Mouse (Mus musculus) forebrain, embryonic 14.5 days (tissue): ENCODE results near the gene Mapkap1. TPM values are rescaled to one million over a fixed set of nuclear protein-coding genes. Genes with fewer than 3 reads are reported as not detected.

Experiments
- ATAC-seq: fragments of 200-750 bp; cut with Nextera tagmentation; 2 replicates; pipeline ENCODE4 v1.8.0; 2017; ENCODE audit warnings: mild to moderate bottlenecking, moderate library complexity
- DNase-seq: peaks from one replicate; pipeline ENCODE4 v3.0.0-alpha.2; 2015; ENCODE audit warnings: low spot score
- H3K27ac ChIP-seq: fragments of 300-500 bp; sonication (generic); 2 replicates; pipeline ENCODE4 v1.5.1; 2014; ENCODE audit warnings: low read depth, mild to moderate bottlenecking, control low read depth, low read length, moderate library complexity
- H3K27me3 ChIP-seq: fragments of 300-500 bp; sonication (generic); replicated peaks from 2 replicates; pipeline ENCODE4 v1.6.1; 2014; ENCODE audit warnings: low read length, control low read depth, mixed read lengths; ENCODE audit not compliant: control insufficient read depth, insufficient read depth
- H3K36me3 ChIP-seq: fragments of 300-500 bp; sonication (generic); 2 replicates; pipeline ENCODE4 v1.6.1; 2014; ENCODE audit warnings: low read length, control low read depth; ENCODE audit not compliant: control insufficient read depth, insufficient read depth
- H3K4me1 ChIP-seq: fragments of 300-500 bp; sonication (generic); 2 replicates; pipeline ENCODE4 v1.6.1; 2014; ENCODE audit warnings: antibody characterized with exemption, low read length, control low read depth; ENCODE audit not compliant: control insufficient read depth, insufficient read depth
- H3K4me2 ChIP-seq: fragments of 300-500 bp; sonication (generic); 2 replicates; pipeline ENCODE4 v1.6.1; 2014; ENCODE audit warnings: mild to moderate bottlenecking, control low read depth, low read length
- H3K4me3 ChIP-seq: fragments of 300-500 bp; sonication (generic); 2 replicates; pipeline ENCODE4 v1.5.1; 2014; ENCODE audit warnings: low read depth, low read length, control low read depth
- H3K9ac ChIP-seq: fragments of 300-500 bp; sonication (generic); 2 replicates; pipeline ENCODE4 v1.6.1; 2014; ENCODE audit warnings: mild to moderate bottlenecking, low read length, control low read depth, moderate library complexity
- H3K9me3 ChIP-seq: fragments of 300-500 bp; sonication (generic); replicated peaks from 2 replicates; pipeline ENCODE4 v1.6.1; 2016; ENCODE audit warnings: low read length, control low read depth, mixed read lengths; ENCODE audit not compliant: control insufficient read depth
- WGBS: fragments of 180-500 bp; shearing (Covaris S2); extraction: QIAGEN DNeasy Blood & Tissue Kit; methylation state at CpG from one replicate; pipeline ENCODE4 v1.1.7; 2014; 5-methylcytosine and 5-hydroxymethylcytosine counted together
- polyA plus RNA-seq: library from polyadenylated mRNA; unstranded; fragments of >200 nt; fragmentation: Nextera tagmentation; extraction: Ambion mirVana; gene quantifications from 2 replicates; pipeline ENCODE4 v1.2.1, GENCODE M21; 2014

The Mapkap1 gene
- polyA plus RNA-seq, 1 experiment from 2014 or later: 105 TPM

DNA sequence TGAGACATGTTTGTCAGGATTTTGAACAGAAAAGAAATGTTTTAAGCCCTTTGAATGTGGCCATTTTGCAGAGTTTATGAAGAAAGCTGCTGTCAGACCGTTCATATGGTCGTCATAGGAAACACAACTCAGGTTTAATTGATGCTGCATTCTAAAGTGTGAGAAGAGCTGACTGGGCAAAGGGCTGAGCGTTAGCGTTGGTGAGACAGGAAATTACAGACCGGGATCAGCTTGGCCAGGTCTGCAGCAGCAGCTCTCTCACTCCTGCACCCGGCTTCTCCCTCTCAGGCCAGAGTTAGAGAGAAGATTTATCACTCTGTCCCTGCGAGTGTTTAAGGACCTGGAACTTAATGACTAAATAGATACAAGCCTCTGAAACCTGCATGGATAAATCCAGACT is 194.2 kb downstream of the Mapkap1 start:
- Histone ChIP-seq H3K4me3 (no peak overlapping the region), H3K4me2 (no peak overlapping the region), H3K27me3 (no peaks in the 10 kb centered on the region), H3K9me3 (no peaks in the 10 kb centered on the region), H3K4me1 (peaks cover 21% of the 10 kb centered on the region), H3K36me3 (peaks cover 8% of the 10 kb centered on the region; the same call in 1 of the 2 replicates), H3K9ac (peak overlapping the region; percentile 9; the same call in 1 of the 2 replicates), H3K27ac (no peak overlapping the region)
- DNase-seq (no peak), ATAC-seq (no peak)
- WGBS: 8% methylated on average over 7 of the region's 7 CpGs

- no peaks in the 10 kb centered on the region for H3K27me3 ChIP-seq
- H3K4me1 ChIP-seq: peaks cover 21% of the 10 kb centered on the region
- no peak overlapping the region for H3K4me3 ChIP-seq
- H3K9me3 ChIP-seq: no peaks in the 10 kb centered on the region
- WGBS: 7% methylated on average over 8 of the region's 8 CpGs
- H3K36me3 ChIP-seq: peaks cover 8% of the 10 kb centered on the region; the same call in 1 of the 2 replicates
- H3K9ac ChIP-seq: no peak overlapping the region
- H3K4me2 ChIP-seq: no peak overlapping the region
- ATAC-seq (no peak), DNase-seq (peak; percentile 13)
- H3K27ac ChIP-seq: no peak overlapping the region
Measured at GRCm38 (mm10) chr2:34602111-34602541, 195.6 kb downstream of the Mapkap1 start.

GRCm38 (mm10) chr2:34602896-34603295 is 196.3 kb downstream of the Mapkap1 start:
- no peak overlapping the region for H3K4me3 ChIP-seq
- H3K9me3 ChIP-seq: no peaks in the 10 kb centered on the region
- no peak overlapping the region for H3K27ac ChIP-seq
- no peaks in the 10 kb centered on the region for H3K27me3 ChIP-seq
- DNase-seq: no peak
- H3K9ac ChIP-seq: no peak overlapping the region
- peaks cover 8% of the 10 kb centered on the region; the same call in 1 of the 2 replicates for H3K36me3 ChIP-seq
- no peak overlapping the region for H3K4me2 ChIP-seq
- H3K4me1 ChIP-seq: peaks cover 21% of the 10 kb centered on the region
- 78% methylated on average over 3 of the region's 3 CpGs for WGBS
- ATAC-seq: no peak

DNA sequence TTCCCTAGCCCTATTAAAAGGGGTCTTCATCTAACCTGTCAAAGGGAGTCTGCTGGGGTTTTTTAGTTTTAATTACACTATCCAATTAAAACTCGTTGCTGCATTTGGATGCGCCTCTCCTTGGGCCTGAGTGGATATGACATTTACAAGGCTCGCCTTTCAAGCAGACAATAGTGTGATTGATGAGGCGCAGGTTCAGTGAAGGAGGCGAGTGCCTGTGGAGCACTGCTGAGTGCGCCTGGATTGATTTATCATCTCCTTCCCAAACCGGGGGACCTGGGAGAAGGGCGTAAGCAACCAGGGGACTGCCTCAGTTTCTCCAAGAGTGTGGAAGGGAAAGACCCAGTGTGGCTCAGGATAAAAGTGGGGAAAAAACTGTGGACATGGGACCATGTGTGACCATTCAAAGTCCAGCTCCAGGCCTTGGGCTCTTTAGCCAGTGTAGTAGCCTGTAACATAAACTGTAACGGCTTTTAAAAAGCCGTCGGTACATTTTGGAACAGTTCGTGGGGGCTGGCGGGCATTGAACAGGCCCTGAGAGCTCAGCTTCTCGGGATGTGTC is 197.2 kb downstream of the Mapkap1 start:
- no peaks in the 10 kb centered on the region for H3K9me3 ChIP-seq
- peaks cover 6% of the 10 kb centered on the region; the same call in 1 of the 2 replicates for H3K36me3 ChIP-seq
- H3K27me3 ChIP-seq: no peaks in the 10 kb centered on the region
- WGBS: 47% methylated on average over 14 of the region's 14 CpGs
- DNase-seq: no peak
- ATAC-seq: no peak
- no peak overlapping the region for H3K4me2 ChIP-seq
- H3K4me3 ChIP-seq: no peak overlapping the region
- no peak overlapping the region for H3K9ac ChIP-seq
- H3K4me1 ChIP-seq: peaks cover 21% of the 10 kb centered on the region
- H3K27ac ChIP-seq: no peak overlapping the region

DNA sequence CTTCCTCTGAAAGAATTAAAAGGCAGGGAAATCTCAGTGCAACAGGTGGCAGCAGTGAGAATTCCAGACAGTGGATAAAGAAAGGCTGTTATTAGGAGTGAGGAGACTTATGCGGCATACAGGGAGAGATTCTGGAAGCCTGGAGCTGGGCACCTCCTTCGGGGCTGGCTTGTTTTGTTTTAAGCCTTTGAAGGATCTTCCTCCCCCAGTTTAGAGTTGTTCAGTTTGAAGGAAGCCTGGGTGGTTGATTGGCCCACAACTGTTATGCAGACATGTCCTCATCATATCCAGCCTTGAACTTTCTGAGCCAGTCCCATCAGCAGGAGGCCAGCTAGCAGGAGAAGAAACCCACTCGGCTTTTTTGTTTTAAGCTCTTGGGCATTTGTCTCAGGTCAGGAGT is 198.5 kb downstream of the Mapkap1 start:
- Histone ChIP-seq H3K4me1 (peaks cover 21% of the 10 kb centered on the region), H3K36me3 (no peaks in the 10 kb centered on the region), H3K4me3 (no peak overlapping the region), H3K9me3 (no peaks in the 10 kb centered on the region), H3K27me3 (no peaks in the 10 kb centered on the region), H3K9ac (no peak overlapping the region), H3K4me2 (no peak overlapping the region), H3K27ac (no peak overlapping the region)
- 54% methylated on average over 3 of the region's 3 CpGs for WGBS
- ATAC-seq (no peak), DNase-seq (no peak)

- no peaks in the 10 kb centered on the region for H3K9me3 ChIP-seq
- H3K27ac ChIP-seq: no peak overlapping the region
- H3K9ac ChIP-seq: no peak overlapping the region
- H3K4me3 ChIP-seq: no peak overlapping the region
- H3K4me2 ChIP-seq: no peak overlapping the region
- ATAC-seq (no peak), DNase-seq (no peak)
- H3K36me3 ChIP-seq: no peaks in the 10 kb centered on the region
- H3K27me3 ChIP-seq: no peaks in the 10 kb centered on the region
- peaks cover 1% of the 10 kb centered on the region; the same call in 1 of the 2 replicates for H3K4me1 ChIP-seq
- WGBS: 56% methylated on average over 3 of the region's 3 CpGs
Measured at GRCm38 (mm10) chr2:34608917-34609316, 202.3 kb downstream of the Mapkap1 start.

DNA sequence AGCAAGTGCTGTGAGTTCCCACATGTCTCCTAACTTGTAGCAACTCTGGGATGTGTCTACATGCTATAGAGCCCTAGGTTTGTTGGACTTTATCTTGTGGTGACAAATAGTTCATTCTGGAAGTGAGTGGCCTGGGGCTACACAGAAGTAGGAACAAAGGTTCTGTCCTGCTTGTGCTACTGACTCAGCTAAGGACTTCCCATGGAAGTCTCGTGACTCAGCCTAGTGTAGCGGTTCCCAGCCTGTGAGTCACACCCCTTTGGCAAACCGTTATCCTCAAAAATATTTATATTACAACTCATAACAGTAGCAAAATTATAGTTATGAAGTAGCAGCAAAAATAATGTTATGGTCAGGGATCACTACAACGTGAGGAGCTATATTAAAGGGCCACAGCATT is 202.9 kb downstream of the Mapkap1 start:
- DNase-seq (no peak), ATAC-seq (no peak)
- Histone ChIP-seq H3K4me1 (no peaks in the 10 kb centered on the region), H3K9me3 (no peaks in the 10 kb centered on the region), H3K4me2 (no peak overlapping the region), H3K4me3 (no peak overlapping the region), H3K36me3 (no peaks in the 10 kb centered on the region), H3K9ac (no peak overlapping the region), H3K27me3 (no peaks in the 10 kb centered on the region), H3K27ac (no peak overlapping the region)
- 93% methylated on average over 4 of the region's 4 CpGs for WGBS

DNA sequence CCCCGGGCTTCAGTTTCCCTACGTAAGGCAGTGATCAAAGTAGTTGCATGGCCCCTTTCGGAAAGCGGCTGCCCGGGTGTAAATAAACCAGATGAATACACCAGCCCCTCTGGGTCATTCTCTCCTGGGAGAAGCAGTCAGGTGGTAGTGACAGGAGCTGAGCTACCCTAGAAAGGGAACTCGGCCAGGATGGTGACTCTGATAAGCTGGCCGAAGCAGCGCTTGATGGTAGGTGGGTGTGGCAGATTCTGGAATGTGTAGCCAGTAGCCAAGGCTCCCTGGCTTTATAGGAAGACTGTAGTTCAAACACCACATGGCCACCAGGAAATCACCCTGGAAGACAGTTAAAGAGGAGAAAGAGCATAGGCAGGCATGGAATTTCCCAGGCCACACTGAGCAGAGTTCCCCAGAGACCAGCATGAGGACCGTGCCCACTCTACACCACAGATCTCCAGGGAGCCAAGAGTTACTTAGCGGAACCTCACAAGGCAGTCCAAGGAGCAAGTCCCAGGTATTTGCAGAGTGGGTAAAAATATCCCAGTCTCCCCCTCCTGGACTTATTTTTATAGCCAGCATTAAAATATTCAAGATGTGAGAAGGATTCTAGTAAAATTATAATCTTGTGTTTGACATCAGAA is 214.3 kb downstream of the Mapkap1 start:
- Histone ChIP-seq H3K4me2 (no peak overlapping the region), H3K4me1 (no peaks in the 10 kb centered on the region), H3K9ac (no peak overlapping the region), H3K27ac (no peak overlapping the region), H3K9me3 (no peaks in the 10 kb centered on the region), H3K4me3 (no peak overlapping the region), H3K27me3 (no peaks in the 10 kb centered on the region), H3K36me3 (peaks cover 7% of the 10 kb centered on the region)
- DNase-seq: no peak
- ATAC-seq: no peak
- WGBS: 91% methylated on average over 10 of the region's 10 CpGs

DNA sequence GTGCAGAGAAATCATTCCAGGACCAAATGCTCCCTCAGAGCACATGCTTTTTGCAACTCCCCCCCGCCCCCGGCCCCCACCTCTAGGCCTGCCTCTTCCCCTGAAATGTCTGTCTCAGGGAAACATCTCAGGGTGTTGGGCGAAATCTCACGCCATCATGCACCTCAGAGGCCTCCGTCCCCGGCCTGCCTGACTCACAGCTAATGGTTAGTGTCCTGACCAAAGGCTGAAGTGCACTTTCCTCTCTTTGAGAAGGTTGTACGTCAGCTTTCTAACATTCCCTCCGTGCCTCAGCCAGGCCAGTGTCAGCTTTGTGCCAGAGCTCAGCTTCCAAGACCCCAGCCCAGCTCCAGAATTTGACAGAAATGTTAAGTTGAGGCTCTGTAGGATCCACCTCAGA is 214.9 kb downstream of the Mapkap1 start:
- no peak overlapping the region for H3K4me2 ChIP-seq
- H3K9ac ChIP-seq: no peak overlapping the region
- no peak overlapping the region for H3K4me3 ChIP-seq
- H3K9me3 ChIP-seq: no peaks in the 10 kb centered on the region
- WGBS: 89% methylated on average over 8 of the region's 8 CpGs
- DNase-seq (no peak), ATAC-seq (no peak)
- no peak overlapping the region for H3K27ac ChIP-seq
- H3K4me1 ChIP-seq: no peaks in the 10 kb centered on the region
- H3K36me3 ChIP-seq: peaks cover 8% of the 10 kb centered on the region
- H3K27me3 ChIP-seq: no peaks in the 10 kb centered on the region
